In the genomic region with DNA sequence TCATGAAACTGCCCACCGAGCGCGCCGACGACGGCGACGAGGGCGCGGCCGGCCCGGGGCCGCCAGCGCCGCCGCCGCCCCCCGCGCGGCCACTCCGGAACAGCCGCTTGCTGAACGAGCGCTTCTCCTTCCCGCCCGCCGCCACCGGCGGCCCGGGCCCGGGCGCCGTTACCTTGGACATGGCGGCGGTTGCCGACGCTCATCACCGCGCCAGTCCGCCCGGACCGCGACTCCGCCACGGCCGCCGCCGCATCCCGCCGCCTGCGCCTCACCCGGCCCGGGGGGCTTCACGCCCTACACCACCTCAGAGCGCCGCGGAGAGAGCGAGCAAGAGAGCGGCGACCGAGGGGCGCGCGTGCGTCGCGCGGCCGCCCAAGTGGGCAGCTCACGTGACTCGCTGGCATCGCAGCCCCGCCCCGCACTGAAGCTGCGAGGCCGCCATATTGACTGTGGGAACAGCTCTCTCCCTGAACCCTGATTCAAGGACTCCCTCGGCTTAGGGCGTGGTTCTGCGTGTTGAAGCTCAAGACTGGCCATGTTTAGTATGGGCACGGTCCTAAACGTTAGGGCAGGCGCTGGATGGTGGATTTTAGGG, we compare ENCODE assay signal across 8 mouse cellular contexts. TPM values are rescaled to one million over a fixed set of nuclear protein-coding genes. Genes with fewer than 3 reads are reported as not detected.
DNase-seq lines count a peak whose midpoint lies in the region; ATAC-seq and TF ChIP-seq lines count a peak whose summit lies in the region.

TSS of gene Usp31 (minus strand) at position 181 of the 595 bp plus-strand sequence.

- peak within 1 kb of the TSS; percentile 99 for H3K4me2 ChIP-seq in heart, embryonic 15.5 days
- peak within 1 kb of the TSS; percentile 92 for H3K4me2 ChIP-seq in liver, embryonic 14.5 days (ENCODE audit: low read depth)
- H3K4me2 ChIP-seq in neural tube, embryonic 11.5 days (ENCODE audit: low read depth), result peak within 1 kb of the TSS; percentile 99
- H3K4me2 ChIP-seq in stomach, postnatal 0 days (replicated peaks; ENCODE audit: low read depth), result peak within 1 kb of the TSS; percentile 96

- H3K27ac ChIP-seq in forebrain, embryonic 10.5 days, result peak within 1 kb of the TSS; percentile 93
- peak within 1 kb of the TSS; percentile 67 for H3K27ac ChIP-seq in heart, embryonic 15.5 days
- H3K27ac ChIP-seq in liver, embryonic 14.5 days, result no peak within 1 kb of the TSS
- H3K27ac ChIP-seq in neural tube, embryonic 11.5 days (ENCODE audit: low read depth, low read length), result peak within 1 kb of the TSS; percentile 87
- H3K27ac ChIP-seq in stomach, postnatal 0 days (replicated peaks), result peak within 1 kb of the TSS; percentile 71

- TF ChIP-seq EP300 in liver, embryonic 14.5 days (IDR thresholded peaks at IDR 0.05; ENCODE audit: low read depth), result no peak
- no peak for TF ChIP-seq EP300 in stomach, postnatal 0 days (optimal IDR thresholded peaks at IDR 0.05)

- no peaks in the 10 kb centered on the region for H3K9me3 ChIP-seq in forebrain, embryonic 10.5 days
- no peaks in the 10 kb centered on the region for H3K9me3 ChIP-seq in heart, embryonic 15.5 days (replicated peaks)
- no peaks in the 10 kb centered on the region for H3K9me3 ChIP-seq in liver, embryonic 14.5 days (ENCODE audit: control insufficient read depth, low read length)
- H3K9me3 ChIP-seq in neural tube, embryonic 11.5 days (ENCODE audit: control insufficient read depth, low read length), result no peaks in the 10 kb centered on the region
- H3K9me3 ChIP-seq in stomach, postnatal 0 days (ENCODE audit: control insufficient read depth, low read length), result no peaks in the 10 kb centered on the region

- under 1% methylated on average over 80 of the region's 82 CpGs for WGBS in forebrain, embryonic 10.5 days
- WGBS in heart, embryonic 15.5 days, result 0% methylated on average over 65 of the region's 82 CpGs
- WGBS in liver, embryonic 14.5 days (ENCODE audit: insufficient replicate concordance), result 0% methylated on average over 57 of the region's 82 CpGs
- under 1% methylated on average over 44 of the region's 82 CpGs for WGBS in neural tube, embryonic 11.5 days
- WGBS in stomach, postnatal 0 days, result 0% methylated on average over 43 of the region's 82 CpGs

- H3K36me3 ChIP-seq in forebrain, embryonic 10.5 days (replicated peaks), result peaks cover 17% of the 10 kb centered on the region
- H3K36me3 ChIP-seq in heart, embryonic 15.5 days, result no peaks in the 10 kb centered on the region
- H3K36me3 ChIP-seq in liver, embryonic 14.5 days (replicated peaks; ENCODE audit: control insufficient read depth, insufficient read depth, low read depth), result no peaks in the 10 kb centered on the region
- H3K36me3 ChIP-seq in neural tube, embryonic 11.5 days (ENCODE audit: control insufficient read depth, insufficient read depth, low read length), result no peaks in the 10 kb centered on the region
- no peaks in the 10 kb centered on the region for H3K36me3 ChIP-seq in stomach, postnatal 0 days (ENCODE audit: control insufficient read depth, insufficient read depth, low read length)

- peak within 1 kb of the TSS; percentile 64 for H3K9ac ChIP-seq in heart, embryonic 15.5 days
- H3K9ac ChIP-seq in liver, embryonic 14.5 days (replicated peaks), result peak within 1 kb of the TSS; percentile 77
- peak within 1 kb of the TSS; percentile 89 for H3K9ac ChIP-seq in neural tube, embryonic 11.5 days (ENCODE audit: low read length)
- H3K9ac ChIP-seq in stomach, postnatal 0 days (ENCODE audit: low read length), result peak within 1 kb of the TSS; percentile 70

- DNase-seq in CD8-positive naive resting alpha-beta T cell, adult 2 months (ENCODE audit: low read depth in 2 of 2, low spot score in 2 of 2), result peak; percentile 88 to 91
- peak; percentile 89 for DNase-seq in c-Kit-positive CD71-negative TER-119-negative erythroid progenitor cells, embryonic 14.5 days (ENCODE audit: low read depth)
- DNase-seq in forebrain, embryonic 10.5 days (ENCODE audit: extremely low spot score, low spot score), result peak; percentile 92
- peak; percentile 96 to 97 for DNase-seq in kidney, postnatal 25 days
- DNase-seq in liver, embryonic 14.5 days (ENCODE audit: low read depth in 3 of 3, low spot score in 3 of 3), result peak; percentile 91 to 94 (median 92)
- peak; percentile 96 for DNase-seq in neural tube, embryonic 11.5 days (ENCODE audit: low spot score)
- peak; percentile 93 for DNase-seq in stomach, postnatal 0 days (ENCODE audit: low spot score)

- peak within 1 kb of the TSS; percentile 96 for H3K4me3 ChIP-seq in forebrain, embryonic 10.5 days
- H3K4me3 ChIP-seq in heart, embryonic 15.5 days, result peak within 1 kb of the TSS; percentile 68
- H3K4me3 ChIP-seq in liver, embryonic 14.5 days (ENCODE audit: insufficient read depth in 1 of 2, low read depth in 2 of 2, low read length in 2 of 2), result peak within 1 kb of the TSS; percentile 61 to 71
- peak within 1 kb of the TSS; percentile 86 for H3K4me3 ChIP-seq in neural tube, embryonic 11.5 days (ENCODE audit: low read depth, low read length)
- peak within 1 kb of the TSS; percentile 78 for H3K4me3 ChIP-seq in stomach, postnatal 0 days (ENCODE audit: low read depth, low read length)

- ATAC-seq in heart, embryonic 15.5 days (replicated peaks; ENCODE audit: insufficient number of reproducible peaks, insufficient read depth, low FRiP score, low read depth), result peak; percentile 98
- peak; percentile 97 for ATAC-seq in liver, embryonic 14.5 days (ENCODE audit: insufficient read depth)
- ATAC-seq in neural tube, embryonic 11.5 days (ENCODE audit: insufficient read depth, low FRiP score, low TSS enrichment), result peak; percentile 98
- peak; percentile 98 for ATAC-seq in stomach, postnatal 0 days (ENCODE audit: low FRiP score, low TSS enrichment)

- peaks cover 45% of the 10 kb centered on the region for H3K4me1 ChIP-seq in forebrain, embryonic 10.5 days
- H3K4me1 ChIP-seq in heart, embryonic 15.5 days (replicated peaks), result peaks cover 22% of the 10 kb centered on the region
- H3K4me1 ChIP-seq in liver, embryonic 14.5 days (replicated peaks; ENCODE audit: control insufficient read depth in 2 of 2, insufficient read depth in 2 of 2, low read length in 1 of 2), result peaks cover 11 to 17% of the 10 kb centered on the region in 2 experiments
- H3K4me1 ChIP-seq in neural tube, embryonic 11.5 days (ENCODE audit: control insufficient read depth, insufficient read depth, low read length), result peaks cover 11% of the 10 kb centered on the region
- H3K4me1 ChIP-seq in stomach, postnatal 0 days (replicated peaks; ENCODE audit: control insufficient read depth, insufficient read depth), result no peaks in the 10 kb centered on the region

- TF ChIP-seq CTCF in liver, embryonic 14.5 days (IDR thresholded peaks at IDR 0.05; ENCODE audit: low read depth), result no peak
- TF ChIP-seq CTCF in stomach, postnatal 0 days (IDR thresholded peaks at IDR 0.05; ENCODE audit: low read depth), result no peak

- no peaks in the 10 kb centered on the region for H3K27me3 ChIP-seq in forebrain, embryonic 10.5 days (ENCODE audit: poor library complexity, severe bottlenecking)
- peaks cover 15% of the 10 kb centered on the region; the same call in 1 of the 2 replicates for H3K27me3 ChIP-seq in heart, embryonic 15.5 days
- H3K27me3 ChIP-seq in liver, embryonic 14.5 days (ENCODE audit: control insufficient read depth, insufficient read depth, low read length), result peaks cover 4% of the 10 kb centered on the region; the same call in 1 of the 2 replicates
- H3K27me3 ChIP-seq in neural tube, embryonic 11.5 days (ENCODE audit: control insufficient read depth, insufficient read depth, low read length), result no peaks in the 10 kb centered on the region
- H3K27me3 ChIP-seq in stomach, postnatal 0 days (ENCODE audit: control insufficient read depth, insufficient read depth, low read length), result no peaks in the 10 kb centered on the region

RNA-seq across cellular contexts. Expression of gene Usp31, which starts in this region (rescaled TPM):
- polyA plus RNA-seq in forebrain, embryonic 10.5 days (2016; fragmentation: Nextera tagmentation; extraction: Ambion mirVana), result 2.7 TPM in 2 replicates
- polyA plus RNA-seq in heart, embryonic 15.5 days (2015; fragmentation: Nextera tagmentation; extraction: Ambion mirVana), result 1.3 and 1.4 TPM in 2 replicates
- polyA plus RNA-seq in liver, embryonic 14.5 days (2012; rRNA removed), result 1.7 and 2.3 TPM in 2 replicates
- 1.1 TPM in 2 replicates for polyA plus RNA-seq in liver, embryonic 14.5 days (2014; fragmentation: Nextera tagmentation; extraction: Ambion mirVana)
- 4.2 and 4.5 TPM in 2 replicates for polyA plus RNA-seq in neural tube, embryonic 11.5 days (2014; fragmentation: Nextera tagmentation; extraction: Ambion mirVana)
- polyA plus RNA-seq in stomach, postnatal 0 days (2015; fragmentation: Nextera tagmentation; extraction: Ambion mirVana), result 0.70 and 0.73 TPM in 2 replicates

Comparison
In these comparisons a context has a peak if more than half of its experiments do, and no peak if none do; other contexts are left out.
1. Peak in DNase-seq, ATAC-seq, H3K4me3 ChIP-seq, H3K27ac ChIP-seq, H3K9ac ChIP-seq and H3K4me2 ChIP-seq in stomach, postnatal 0 days; RNA of the gene not detected or under 1 TPM.